Mouse (Mus musculus): ENCODE measurements at regions not wholly inside any gene's neighbourhood (a gene's known extent, or its start where the extent isn't known, plus 50 kb on each side); places are given as distances from the start of the nearest gene placed in this dataset.
A peak's percentile ranks its signal among the peaks of the same experiment; 100 is the strongest.

- DNase-seq (ENCODE audit: low read depth, low spot score): no peak
Measured at GRCm38 (mm10) chr14:111212929-111213657, 458.1 kb upstream of the Slitrk6 start.

- DNase-seq (ENCODE audit: low read depth, low spot score): no peak
Measured at GRCm38 (mm10) chr14:111226926-111227325, 448.0 kb upstream of the Slitrk5 start.

- DNase-seq (ENCODE audit: low read depth, low spot score): no peak
Measured at GRCm38 (mm10) chr14:111239121-111239520, 435.8 kb upstream of the Slitrk5 start.

- peak; percentile 7 for DNase-seq (ENCODE audit: low read depth, low spot score)
Measured at GRCm38 (mm10) chr14:111249347-111249946, 425.4 kb upstream of the Slitrk5 start.

- no peak for DNase-seq (ENCODE audit: low read depth, low spot score)
Measured at GRCm38 (mm10) chr14:111253190-111253589, 421.7 kb upstream of the Slitrk5 start.

- DNase-seq (ENCODE audit: low read depth, low spot score): no peak
Measured at GRCm38 (mm10) chr14:111261696-111262095, 413.2 kb upstream of the Slitrk5 start.

- DNase-seq (ENCODE audit: low read depth, low spot score): no peak
Measured at GRCm38 (mm10) chr14:111270239-111270638, 404.7 kb upstream of the Slitrk5 start.

- no peak for DNase-seq (ENCODE audit: low read depth, low spot score)
Measured at GRCm38 (mm10) chr14:111281354-111281753, 393.5 kb upstream of the Slitrk5 start.

GRCm38 (mm10) chr14:111283681-111284461 lies 391.0 kb upstream of the Slitrk5 start:
- no peak for DNase-seq (ENCODE audit: low read depth, low spot score)

- DNase-seq (ENCODE audit: low read depth, low spot score): no peak
Measured at GRCm38 (mm10) chr14:111285981-111286380, 388.9 kb upstream of the Slitrk5 start.

GRCm38 (mm10) chr14:111295521-111295920 lies 379.4 kb upstream of the Slitrk5 start:
- DNase-seq (ENCODE audit: low read depth, low spot score): no peak

- DNase-seq (ENCODE audit: low read depth, low spot score): no peak
Measured at GRCm38 (mm10) chr14:111297796-111298195, 377.1 kb upstream of the Slitrk5 start.

GRCm38 (mm10) chr14:111330570-111330969 lies 344.3 kb upstream of the Slitrk5 start:
- DNase-seq (ENCODE audit: low read depth, low spot score): no peak

GRCm38 (mm10) chr14:111353518-111353917 lies 321.4 kb upstream of the Slitrk5 start:
- no peak for DNase-seq (ENCODE audit: low read depth, low spot score)

GRCm38 (mm10) chr14:111396803-111397202 lies 278.1 kb upstream of the Slitrk5 start:
- DNase-seq (ENCODE audit: low read depth, low spot score): no peak

GRCm38 (mm10) chr14:111400809-111401208 lies 274.1 kb upstream of the Slitrk5 start:
- DNase-seq (ENCODE audit: low read depth, low spot score): no peak

GRCm38 (mm10) chr14:111402538-111402937 lies 272.4 kb upstream of the Slitrk5 start:
- no peak for DNase-seq (ENCODE audit: low read depth, low spot score)

- no peak for DNase-seq (ENCODE audit: low read depth, low spot score)
Measured at GRCm38 (mm10) chr14:111403555-111403954, 271.3 kb upstream of the Slitrk5 start.

- no peak for DNase-seq (ENCODE audit: low read depth, low spot score)
Measured at GRCm38 (mm10) chr14:111413543-111413942, 261.4 kb upstream of the Slitrk5 start.

- DNase-seq (ENCODE audit: low read depth, low spot score): no peak
Measured at GRCm38 (mm10) chr14:111418531-111418930, 256.4 kb upstream of the Slitrk5 start.

- no peak for DNase-seq (ENCODE audit: low read depth, low spot score)
Measured at GRCm38 (mm10) chr14:111429101-111429857, 245.6 kb upstream of the Slitrk5 start.

Data from embryo, embryonic 11.5 days (tissue).